Mouse (Mus musculus) embryo, embryonic 10.5 days (tissue): ENCODE data around the gene Slc34a3.

Experiments
- DNase-seq: peaks from one replicate; pipeline ENCODE4 v3.0.0-alpha.2; 2015; ENCODE audit warnings: low spot score

Gene Slc34a3

GRCm38 (mm10) chr2:25252331-25252730 is 18.2 kb upstream of the Slc34a3 start:
- DNase-seq = no peak

GRCm38 (mm10) chr2:25246183-25247072 is 12.3 kb upstream of the Slc34a3 start, which contains the start of gene AL732309.1:
AL732309.1 (minus strand) TSS chr2:25246863.
- DNase-seq = no peak

- no peak for DNase-seq
These were observed 10.0 kb upstream of the Slc34a3 start for GRCm38 (mm10) chr2:25244144-25244543.

- DNase-seq = no peak
These were observed 9.2 kb upstream of the Slc34a3 start for GRCm38 (mm10) chr2:25243342-25243741.

- DNase-seq = peak; percentile 39
These were observed 7.9 kb upstream of the Slc34a3 start, which contains the start of the genes Rnf208 and Cysrt1 for GRCm38 (mm10) chr2:25242101-25242506. Rnf208 (plus strand) TSS chr2:25242255. Cysrt1 (minus strand) TSS chr2:25242452.

GRCm38 (mm10) chr2:25241438-25241775 is 7.2 kb upstream of the Slc34a3 start:
- DNase-seq = no peak

GRCm38 (mm10) chr2:25240723-25241437 is 6.7 kb upstream of the Slc34a3 start:
- DNase-seq = peak; percentile 87

GRCm38 (mm10) chr2:25240310-25240709 is 6.1 kb upstream of the Slc34a3 start:
- no peak for DNase-seq

- DNase-seq = no peak
These were observed 5.6 kb upstream of the Slc34a3 start for GRCm38 (mm10) chr2:25239766-25240165.

GRCm38 (mm10) chr2:25238106-25238505 is 3.9 kb upstream of the Slc34a3 start:
- DNase-seq = no peak

- DNase-seq = no peak
These were observed 3.4 kb upstream of the Slc34a3 start for GRCm38 (mm10) chr2:25237522-25237921.

- no peak for DNase-seq
These were observed 2.5 kb upstream of the Slc34a3 start, which contains the start of gene Rnf224 for GRCm38 (mm10) chr2:25236614-25237013. Rnf224 (minus strand) TSS chr2:25236787.

- DNase-seq = no peak
These were observed 522 bp upstream of the Slc34a3 start for GRCm38 (mm10) chr2:25234551-25235220.

GRCm38 (mm10) chr2:25233421-25233820 is 743 bp downstream of the Slc34a3 start:
- no peak for DNase-seq

- no peak for DNase-seq
These were observed 3.1 kb downstream of the Slc34a3 start for GRCm38 (mm10) chr2:25231038-25231437.

- no peak for DNase-seq
These were observed 3.6 kb downstream of the Slc34a3 start for GRCm38 (mm10) chr2:25230581-25230980.

GRCm38 (mm10) chr2:25229582-25229981 is 4.6 kb downstream of the Slc34a3 start:
- DNase-seq = no peak

GRCm38 (mm10) chr2:25228995-25229530 is 5.1 kb downstream of the Slc34a3 start:
- DNase-seq = no peak

GRCm38 (mm10) chr2:25228431-25228889 is 5.7 kb downstream of the Slc34a3 start:
- peak; percentile 92 for DNase-seq

- no peak for DNase-seq
These were observed 6.8 kb downstream of the Slc34a3 start for GRCm38 (mm10) chr2:25227406-25227805.

- no peak for DNase-seq
These were observed 7.3 kb downstream of the Slc34a3 start for GRCm38 (mm10) chr2:25226864-25227263.

GRCm38 (mm10) chr2:25225811-25226379 is 8.3 kb downstream of the Slc34a3 start:
- no peak for DNase-seq
